Mouse (Mus musculus): Measurements from ENCODE around the gene Ankrd54. TPM values are rescaled to one million over a fixed set of nuclear protein-coding genes. Genes with fewer than 3 reads are reported as not detected.

Gene Ankrd54
- polyA plus RNA-seq (2014; fragmentation: Nextera tagmentation; extraction: Ambion mirVana), result 49.4 and 50.0 TPM in 2 replicates

DNA sequence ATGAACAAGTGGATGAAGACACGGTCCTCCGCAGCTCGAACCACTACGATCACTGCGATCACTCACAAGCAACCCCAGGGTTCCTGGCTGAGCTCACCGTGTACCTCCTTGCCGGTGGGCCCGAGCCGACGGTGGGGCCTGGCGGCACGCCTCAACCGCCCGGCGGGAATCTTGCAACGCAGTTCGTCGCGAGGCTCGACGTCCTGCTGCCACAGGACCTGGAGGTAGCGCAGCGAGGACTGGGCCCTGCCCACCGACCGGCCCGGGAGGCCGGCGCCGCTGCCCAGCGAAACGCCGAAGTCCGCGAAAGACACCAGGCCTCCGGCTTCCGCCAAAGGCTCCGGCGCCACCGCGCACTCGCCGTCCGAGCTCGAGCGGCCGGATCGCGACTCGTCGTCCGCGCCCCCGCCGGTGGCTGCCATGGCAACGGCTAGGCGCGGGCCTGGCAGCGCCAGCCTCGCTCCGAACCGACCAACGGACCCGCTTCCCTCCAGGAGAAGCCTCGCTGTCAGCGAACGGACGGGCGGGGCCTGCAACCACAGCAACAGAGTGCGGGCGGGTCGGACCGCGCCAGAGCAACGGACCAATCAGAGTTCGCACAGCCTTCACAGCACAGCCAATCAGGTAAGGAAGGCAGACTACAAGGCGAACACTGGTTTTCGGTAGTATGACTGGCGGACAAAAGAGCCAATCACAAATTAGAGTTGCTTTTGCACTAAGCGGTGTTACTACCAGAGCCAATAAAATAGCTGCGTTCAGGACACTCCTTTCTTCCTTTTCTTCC is at the start of gene Ankrd54:
Ankrd54 (minus strand) TSS at position 518 of the 784 bp plus-strand sequence.
- Histone ChIP-seq H3K9ac (ENCODE audit: low read length) (peak within 1 kb of the TSS; percentile 86), H3K4me3 (ENCODE audit: low read depth, low read length) (peak within 1 kb of the TSS; percentile 98), H3K4me2 (ENCODE audit: low read length) (peak within 1 kb of the TSS; percentile 89), H3K27me3 (replicated peaks; ENCODE audit: control insufficient read depth, insufficient read depth, low read length) (no peaks in the 10 kb centered on the region), H3K9me3 (ENCODE audit: control insufficient read depth, low read length) (no peaks in the 10 kb centered on the region; the same call in 1 of the 2 replicates), H3K4me1 (replicated peaks; ENCODE audit: control insufficient read depth, insufficient read depth, low read length) (peaks cover 15% of the 10 kb centered on the region), H3K36me3 (ENCODE audit: control insufficient read depth, insufficient read depth, low read length) (peaks cover 34% of the 10 kb centered on the region), H3K27ac (ENCODE audit: low read depth) (peak within 1 kb of the TSS; percentile 69; the same call in 1 of the 2 replicates)
- under 1% methylated on average over 79 of the region's 80 CpGs for WGBS
- peak; percentile 100 for ATAC-seq (replicated peaks; ENCODE audit: low FRiP score, low TSS enrichment, low read depth)
- DNase-seq (ENCODE audit: low spot score), result peak; percentile 93

DNA sequence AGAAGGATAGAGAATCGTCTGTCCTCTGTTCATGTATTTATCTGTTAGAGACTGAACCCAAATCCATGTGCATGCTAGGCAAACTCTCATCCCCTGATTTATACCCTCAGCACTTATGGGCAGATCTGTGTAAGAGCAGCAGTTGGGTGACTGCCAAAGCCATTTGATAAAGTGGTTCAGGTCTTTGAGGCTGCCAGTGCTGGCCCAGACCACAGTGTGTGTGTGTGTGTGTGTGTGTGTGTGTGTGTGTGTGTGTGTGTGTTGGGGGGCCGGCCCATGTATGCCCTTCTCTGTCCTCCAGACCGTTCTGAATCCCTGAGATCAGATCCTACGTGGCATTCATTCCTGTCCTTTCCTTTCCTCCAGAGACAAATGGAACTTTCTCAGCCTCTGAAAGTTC is 49.1 kb upstream of the Ankrd54 start:
- peaks cover 22% of the 10 kb centered on the region for H3K36me3 ChIP-seq (ENCODE audit: control insufficient read depth, insufficient read depth, low read length)
- no peaks in the 10 kb centered on the region for H3K27me3 ChIP-seq (replicated peaks; ENCODE audit: control insufficient read depth, insufficient read depth, low read length)
- no peak for ATAC-seq (replicated peaks; ENCODE audit: low FRiP score, low TSS enrichment, low read depth)
- no peak overlapping the region for H3K4me3 ChIP-seq (ENCODE audit: low read depth, low read length)
- peaks cover 21% of the 10 kb centered on the region for H3K4me1 ChIP-seq (replicated peaks; ENCODE audit: control insufficient read depth, insufficient read depth, low read length)
- H3K27ac ChIP-seq (ENCODE audit: low read depth), result no peak overlapping the region
- WGBS, result 64% methylated on average over 4 of the region's 4 CpGs
- no peaks in the 10 kb centered on the region for H3K9me3 ChIP-seq (ENCODE audit: control insufficient read depth, low read length)
- H3K9ac ChIP-seq (ENCODE audit: low read length), result no peak overlapping the region
- DNase-seq (ENCODE audit: low spot score), result no peak
- H3K4me2 ChIP-seq (ENCODE audit: low read length), result peak overlapping the region; percentile 63

DNA sequence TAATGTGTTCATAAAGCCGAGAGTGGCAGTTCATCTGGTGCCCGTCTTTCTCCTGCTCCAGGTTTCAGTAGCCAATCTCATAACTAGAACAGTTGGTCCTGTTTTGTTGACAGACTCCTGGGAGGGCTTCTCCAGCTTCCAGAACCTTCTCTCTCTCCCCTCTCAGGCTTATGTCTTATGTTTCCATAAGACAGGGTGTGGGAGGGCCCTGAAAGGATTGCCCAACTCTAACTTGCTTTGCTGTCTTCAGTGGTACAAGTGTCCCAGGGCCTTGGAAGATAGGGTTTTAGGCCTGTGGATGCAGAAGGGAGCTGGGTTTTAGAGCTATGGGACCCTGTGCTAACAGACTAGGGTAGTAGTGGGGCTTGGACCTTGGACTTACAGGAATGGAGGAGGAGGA is 47.8 kb upstream of the Ankrd54 start:
- WGBS, result 64% methylated on average over 2 of the region's 2 CpGs
- DNase-seq (ENCODE audit: low spot score) (no peak), ATAC-seq (replicated peaks; ENCODE audit: low FRiP score, low TSS enrichment, low read depth) (no peak)
- peak overlapping the region; percentile 86 for H3K4me3 ChIP-seq (ENCODE audit: low read depth, low read length)
- H3K4me1 ChIP-seq (replicated peaks; ENCODE audit: control insufficient read depth, insufficient read depth, low read length), result peaks cover 21% of the 10 kb centered on the region
- 0 out of 2 replicates have a peak overlapping the region, but pooled peaks have one; percentile 85 for H3K9ac ChIP-seq (ENCODE audit: low read length)
- no peaks in the 10 kb centered on the region for H3K27me3 ChIP-seq (replicated peaks; ENCODE audit: control insufficient read depth, insufficient read depth, low read length)
- H3K27ac ChIP-seq (ENCODE audit: low read depth), result no peak overlapping the region
- H3K4me2 ChIP-seq (ENCODE audit: low read length), result peak overlapping the region; percentile 63
- H3K9me3 ChIP-seq (ENCODE audit: control insufficient read depth, low read length), result no peaks in the 10 kb centered on the region
- peaks cover 10% of the 10 kb centered on the region for H3K36me3 ChIP-seq (ENCODE audit: control insufficient read depth, insufficient read depth, low read length)

DNA sequence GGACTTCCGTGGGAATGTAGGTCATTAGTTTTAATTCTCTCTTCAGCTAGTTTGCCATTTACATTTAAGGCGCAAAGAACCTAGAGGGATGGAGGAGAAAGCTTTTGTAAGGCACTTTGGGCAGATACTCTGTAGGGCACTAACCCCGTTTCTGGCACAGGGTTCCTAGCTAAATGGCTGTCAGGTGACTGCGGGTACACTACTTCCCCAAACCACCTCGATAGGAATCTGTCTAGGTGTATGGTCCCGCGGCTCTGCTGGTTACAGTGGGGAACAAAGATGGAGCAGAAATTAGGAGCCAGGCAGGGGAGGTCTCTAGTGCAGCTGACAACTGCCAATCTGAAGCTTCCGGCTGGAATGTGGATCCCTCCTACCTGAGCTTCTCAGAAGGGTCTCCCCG is 47.3 kb upstream of the Ankrd54 start:
- H3K4me2 ChIP-seq (ENCODE audit: low read length), result peak overlapping the region; percentile 63
- H3K9ac ChIP-seq (ENCODE audit: low read length), result peak overlapping the region; percentile 85
- peak overlapping the region; percentile 86 for H3K4me3 ChIP-seq (ENCODE audit: low read depth, low read length)
- WGBS, result 16% methylated on average over 9 of the region's 9 CpGs
- DNase-seq (ENCODE audit: low spot score), result no peak
- H3K4me1 ChIP-seq (replicated peaks; ENCODE audit: control insufficient read depth, insufficient read depth, low read length), result peaks cover 21% of the 10 kb centered on the region
- H3K36me3 ChIP-seq (ENCODE audit: control insufficient read depth, insufficient read depth, low read length), result peaks cover 5% of the 10 kb centered on the region
- H3K27ac ChIP-seq (ENCODE audit: low read depth), result no peak overlapping the region
- H3K27me3 ChIP-seq (replicated peaks; ENCODE audit: control insufficient read depth, insufficient read depth, low read length), result no peaks in the 10 kb centered on the region
- H3K9me3 ChIP-seq (ENCODE audit: control insufficient read depth, low read length), result no peaks in the 10 kb centered on the region
- no peak for ATAC-seq (replicated peaks; ENCODE audit: low FRiP score, low TSS enrichment, low read depth)

DNA sequence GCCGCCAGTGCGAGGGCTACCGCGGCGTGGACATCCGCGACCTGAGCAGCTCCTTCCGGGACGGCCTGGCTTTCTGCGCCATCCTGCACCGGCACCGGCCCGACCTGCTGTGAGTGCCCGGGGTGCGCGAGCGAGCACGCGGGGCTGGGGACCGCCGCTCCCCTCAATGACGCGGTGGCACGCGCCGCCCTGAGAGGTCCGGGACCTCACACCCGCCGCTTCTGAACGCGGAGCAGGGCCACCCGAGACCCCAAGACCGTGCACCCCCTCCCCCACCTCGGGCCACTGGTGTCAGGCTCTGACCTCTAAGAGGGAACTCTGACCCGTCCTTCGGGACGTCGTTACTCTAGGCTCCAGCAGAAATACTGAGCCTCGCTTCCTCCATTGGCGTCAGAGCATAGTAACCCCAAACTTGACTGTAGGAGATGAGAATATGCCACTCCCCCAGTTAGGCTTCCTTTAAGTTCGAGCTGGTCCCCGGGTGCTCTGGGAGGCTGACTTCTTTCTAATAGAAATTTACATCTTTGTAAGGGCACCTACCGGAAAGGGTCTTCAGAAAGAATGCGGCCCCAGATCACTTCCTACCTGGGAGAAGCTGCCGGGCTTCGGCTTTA is 46.7 kb upstream of the Ankrd54 start:
- Histone ChIP-seq H3K4me3 (ENCODE audit: low read depth, low read length) (peak overlapping the region; percentile 86), H3K9me3 (ENCODE audit: control insufficient read depth, low read length) (no peaks in the 10 kb centered on the region), H3K36me3 (ENCODE audit: control insufficient read depth, insufficient read depth, low read length) (peaks cover under 1% of the 10 kb centered on the region; the same call in 1 of the 2 replicates), H3K9ac (ENCODE audit: low read length) (peak overlapping the region; percentile 85), H3K4me2 (ENCODE audit: low read length) (peak overlapping the region; percentile 63), H3K27me3 (replicated peaks; ENCODE audit: control insufficient read depth, insufficient read depth, low read length) (no peaks in the 10 kb centered on the region), H3K27ac (ENCODE audit: low read depth) (peak overlapping the region; percentile 87), H3K4me1 (replicated peaks; ENCODE audit: control insufficient read depth, insufficient read depth, low read length) (peaks cover 21% of the 10 kb centered on the region)
- under 1% methylated on average over 46 of the region's 46 CpGs for WGBS
- peak; percentile 80 for DNase-seq (ENCODE audit: low spot score)
- peak; percentile 59 for ATAC-seq (replicated peaks; ENCODE audit: low FRiP score, low TSS enrichment, low read depth)

DNA sequence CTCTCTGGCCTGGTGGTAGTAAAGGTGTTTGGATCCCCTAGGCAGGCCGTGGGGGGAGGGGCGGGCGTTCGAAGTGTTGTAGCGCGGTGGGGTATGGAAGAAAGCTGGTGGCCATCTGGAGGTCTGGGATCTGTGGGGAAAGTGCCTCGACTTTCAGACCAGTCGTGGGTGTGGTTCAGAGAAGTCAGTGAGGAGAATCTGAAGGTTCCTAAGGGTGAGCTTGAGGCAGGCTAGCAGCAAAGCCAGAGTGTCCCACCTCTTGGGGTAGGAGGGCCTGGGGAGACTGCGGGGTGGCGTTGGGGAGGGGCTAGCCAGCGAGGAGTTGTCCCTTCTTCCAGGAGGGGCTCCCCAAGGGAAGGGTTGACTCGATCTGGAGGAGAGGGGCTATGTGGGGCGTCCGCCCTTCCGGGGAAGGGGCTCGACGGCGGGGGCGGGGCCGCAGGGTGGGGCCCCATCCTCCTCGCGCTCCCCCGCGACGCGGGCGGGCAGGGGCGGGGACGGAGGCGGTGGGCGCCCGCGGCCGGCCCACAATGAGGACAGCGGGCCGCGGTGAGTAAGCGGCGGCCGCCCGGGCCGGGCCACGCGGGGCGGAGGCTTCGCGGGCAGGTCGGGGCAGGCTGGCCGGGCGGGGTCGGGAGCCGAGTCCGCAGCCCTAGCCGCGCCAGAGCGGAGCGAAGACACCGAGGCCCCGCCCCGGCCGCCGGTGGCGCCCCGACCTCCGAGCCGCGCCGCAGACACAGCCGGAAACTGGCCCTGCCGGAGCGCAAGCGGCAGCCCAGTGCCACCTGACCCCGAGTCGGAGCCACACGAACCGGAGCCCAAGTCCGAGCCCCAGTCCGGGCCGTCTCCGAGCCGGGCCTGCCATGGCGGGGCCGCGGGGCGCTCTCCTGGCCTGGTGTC is 46.0 kb upstream of the Ankrd54 start, which contains the start of gene Micall1:
Micall1 (plus strand) TSS at position 478 of the 900 bp plus-strand sequence.
- Histone ChIP-seq H3K9me3 (ENCODE audit: control insufficient read depth, low read length) (no peaks in the 10 kb centered on the region), H3K36me3 (ENCODE audit: control insufficient read depth, insufficient read depth, low read length) (no peaks in the 10 kb centered on the region), H3K9ac (ENCODE audit: low read length) (peak within 1 kb of the TSS; percentile 85), H3K4me1 (replicated peaks; ENCODE audit: control insufficient read depth, insufficient read depth, low read length) (peaks cover 21% of the 10 kb centered on the region), H3K27me3 (replicated peaks; ENCODE audit: control insufficient read depth, insufficient read depth, low read length) (no peaks in the 10 kb centered on the region), H3K4me2 (ENCODE audit: low read length) (peak within 1 kb of the TSS; percentile 63), H3K4me3 (ENCODE audit: low read depth, low read length) (peak within 1 kb of the TSS; percentile 86), H3K27ac (ENCODE audit: low read depth) (peak within 1 kb of the TSS; percentile 87)
- WGBS, result under 1% methylated on average over 70 of the region's 85 CpGs
- ATAC-seq (replicated peaks; ENCODE audit: low FRiP score, low TSS enrichment, low read depth) (peak; percentile 82), DNase-seq (ENCODE audit: low spot score) (peak; percentile 79)

DNA sequence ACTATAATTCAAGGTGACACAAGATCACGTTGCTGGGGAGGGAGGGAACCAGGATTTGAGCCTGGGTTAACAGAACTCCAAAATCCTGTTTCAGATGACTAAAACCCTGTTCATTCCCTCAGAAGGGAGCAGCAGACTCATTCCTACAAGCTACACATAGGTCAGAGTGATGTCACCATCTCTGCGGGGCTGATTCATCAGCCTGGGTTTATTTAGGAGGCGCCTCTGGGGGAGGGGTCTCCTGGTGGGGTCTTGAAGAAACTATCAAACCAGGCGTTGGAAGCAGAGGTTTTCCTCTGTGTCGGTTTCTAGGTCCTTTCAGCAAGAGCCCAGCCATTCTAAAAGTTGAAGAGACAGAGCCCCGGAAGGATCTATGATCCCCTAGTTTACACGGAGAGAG is 45.3 kb upstream of the Ankrd54 start:
- H3K27me3 ChIP-seq (replicated peaks; ENCODE audit: control insufficient read depth, insufficient read depth, low read length), result no peaks in the 10 kb centered on the region
- WGBS, result 17% methylated on average over 7 of the region's 7 CpGs
- DNase-seq (ENCODE audit: low spot score) (peak; percentile 56), ATAC-seq (replicated peaks; ENCODE audit: low FRiP score, low TSS enrichment, low read depth) (no peak)
- no peaks in the 10 kb centered on the region for H3K36me3 ChIP-seq (ENCODE audit: control insufficient read depth, insufficient read depth, low read length)
- peak overlapping the region; percentile 86; the same call in 1 of the 2 replicates for H3K4me3 ChIP-seq (ENCODE audit: low read depth, low read length)
- peak overlapping the region; percentile 87 for H3K27ac ChIP-seq (ENCODE audit: low read depth)
- H3K4me2 ChIP-seq (ENCODE audit: low read length), result peak overlapping the region; percentile 63
- peaks cover 21% of the 10 kb centered on the region for H3K4me1 ChIP-seq (replicated peaks; ENCODE audit: control insufficient read depth, insufficient read depth, low read length)
- H3K9ac ChIP-seq (ENCODE audit: low read length), result peak overlapping the region; percentile 85
- no peaks in the 10 kb centered on the region for H3K9me3 ChIP-seq (ENCODE audit: control insufficient read depth, low read length)

DNA sequence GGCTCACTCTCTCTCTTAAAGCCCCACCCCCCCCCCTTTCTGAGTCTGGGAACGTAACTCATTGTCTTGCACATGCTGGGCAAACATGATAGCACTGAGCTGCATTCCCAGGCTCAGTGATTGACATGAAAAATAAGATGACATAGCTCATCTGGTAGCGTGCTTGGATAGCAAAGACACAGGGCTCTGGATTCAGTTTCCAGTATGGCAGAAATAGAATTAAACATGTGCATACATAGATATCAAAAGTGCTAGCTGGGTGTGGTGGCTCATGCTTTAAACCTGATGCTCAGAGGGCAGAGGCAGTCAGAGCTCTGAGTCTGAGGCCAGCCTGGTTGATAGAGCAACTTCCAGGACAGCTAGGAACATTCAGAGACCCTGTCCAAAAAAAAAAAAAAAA is 43.1 kb upstream of the Ankrd54 start:
- ATAC-seq (replicated peaks; ENCODE audit: low FRiP score, low TSS enrichment, low read depth) (no peak), DNase-seq (ENCODE audit: low spot score) (no peak)
- no peak overlapping the region for H3K4me2 ChIP-seq (ENCODE audit: low read length)
- 58% methylated on average over 2 of the region's 2 CpGs for whole genome bisulfite sequencing
- no peak overlapping the region for H3K9ac ChIP-seq (ENCODE audit: low read length)
- H3K27ac ChIP-seq (ENCODE audit: low read depth), result no peak overlapping the region
- H3K27me3 ChIP-seq (replicated peaks; ENCODE audit: control insufficient read depth, insufficient read depth, low read length), result no peaks in the 10 kb centered on the region
- peaks cover 7% of the 10 kb centered on the region for H3K4me1 ChIP-seq (replicated peaks; ENCODE audit: control insufficient read depth, insufficient read depth, low read length)
- H3K4me3 ChIP-seq (ENCODE audit: low read depth, low read length), result no peak overlapping the region
- H3K36me3 ChIP-seq (ENCODE audit: control insufficient read depth, insufficient read depth, low read length), result no peaks in the 10 kb centered on the region
- H3K9me3 ChIP-seq (ENCODE audit: control insufficient read depth, low read length), result no peaks in the 10 kb centered on the region
